Mouse (Mus musculus): ENCODE measurements around the gene Olfr975. TPM values are rescaled to one million over a fixed set of nuclear protein-coding genes. Genes with fewer than 3 reads are reported as not detected.
"Not testable (repeated sequence)": the region's sequence is repeated elsewhere in the genome, so short reads cannot be mapped to it uniquely, and the experiment has no call there.

Olfr975 gene
- not detected in 2 replicates for polyA plus RNA-seq (2015; fragmentation: Nextera tagmentation; extraction: Ambion mirVana)

DNA sequence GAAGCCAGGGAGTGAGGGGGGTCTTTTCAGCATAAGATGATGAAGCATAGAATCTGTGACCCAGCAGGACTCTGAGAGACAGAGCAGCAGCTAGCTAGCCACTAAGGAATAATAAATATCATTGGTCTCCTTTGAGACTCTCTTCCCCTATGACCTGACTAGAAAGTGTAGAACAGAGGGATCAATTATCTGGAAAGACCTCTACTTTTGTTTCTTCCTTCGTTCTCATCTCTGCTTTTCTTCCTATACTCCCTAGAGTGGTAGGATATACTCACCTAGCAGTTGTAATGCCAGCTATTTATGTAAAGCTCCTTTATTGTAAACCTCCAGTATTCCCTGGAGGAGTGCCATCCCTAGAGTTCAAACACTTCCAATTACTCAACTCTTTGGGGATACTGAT, at the start of gene Olfr975:
Gene Olfr975 (minus strand): TSS at position 101 of the 400 bp plus-strand sequence.
- no peak within 1 kb of the TSS for H3K27ac ChIP-seq
- no peaks in the 10 kb centered on the region for H3K36me3 ChIP-seq
- WGBS = 66% methylated on average over 1 of the region's 1 CpGs
- no peak within 1 kb of the TSS for H3K9ac ChIP-seq
- H3K9me3 ChIP-seq (replicated peaks) = no peaks in the 10 kb centered on the region
- no peak within 1 kb of the TSS for H3K4me2 ChIP-seq
- no peak for ATAC-seq (replicated peaks; ENCODE audit: insufficient number of reproducible peaks, insufficient read depth, low FRiP score, low read depth)
- no peak within 1 kb of the TSS for H3K4me3 ChIP-seq
- H3K27me3 ChIP-seq = no peaks in the 10 kb centered on the region
- H3K4me1 ChIP-seq (replicated peaks) = no peaks in the 10 kb centered on the region

DNA sequence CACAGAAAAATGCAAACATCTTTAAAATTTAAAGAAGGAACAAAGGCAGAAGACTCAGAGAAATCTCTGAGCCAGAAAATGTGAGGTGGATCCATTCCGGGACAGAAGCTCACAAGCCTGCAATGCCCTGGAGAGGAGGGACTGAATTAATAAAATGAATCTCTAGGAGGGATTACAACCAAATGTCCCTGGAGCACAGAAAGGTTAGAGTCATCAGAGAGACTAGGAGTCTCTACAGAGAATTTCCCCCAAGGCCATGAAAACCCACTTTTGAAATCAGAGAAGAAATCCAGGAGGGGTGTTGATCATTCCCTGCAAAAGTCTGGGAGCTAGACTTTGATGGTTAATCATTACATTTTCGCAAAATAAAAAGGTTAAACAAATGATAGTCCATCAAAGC, 40.0 kb upstream of the Olfr975 start, which contains the start of gene Olfr978:
Gene Olfr978 (plus strand): TSS at position 301 of the 400 bp plus-strand sequence.
- no peaks in the 10 kb centered on the region for H3K4me1 ChIP-seq (replicated peaks)
- no peak within 1 kb of the TSS for H3K27ac ChIP-seq
- WGBS = 79% methylated on average over 2 of the region's 2 CpGs
- no peak within 1 kb of the TSS for H3K9ac ChIP-seq
- H3K4me2 ChIP-seq = no peak within 1 kb of the TSS
- H3K9me3 ChIP-seq (replicated peaks) = no peaks in the 10 kb centered on the region
- no peaks in the 10 kb centered on the region for H3K27me3 ChIP-seq
- H3K36me3 ChIP-seq = no peaks in the 10 kb centered on the region
- no peak within 1 kb of the TSS for H3K4me3 ChIP-seq
- ATAC-seq (replicated peaks; ENCODE audit: insufficient number of reproducible peaks, insufficient read depth, low FRiP score, low read depth) = no peak

- 82% methylated on average over 1 of the region's 1 CpGs for WGBS
- H3K9me3 ChIP-seq (replicated peaks); ATAC-seq (replicated peaks; ENCODE audit: insufficient number of reproducible peaks, insufficient read depth, low FRiP score, low read depth); H3K4me1 ChIP-seq (replicated peaks); H3K36me3 ChIP-seq; H3K27me3 ChIP-seq; H3K4me2 ChIP-seq; H3K27ac ChIP-seq; H3K9ac ChIP-seq; H3K4me3 ChIP-seq: not testable (repeated sequence)
Measured at GRCm38 (mm10) chr9:39976581-39977145, 24.8 kb upstream of the Olfr975 start.

DNA sequence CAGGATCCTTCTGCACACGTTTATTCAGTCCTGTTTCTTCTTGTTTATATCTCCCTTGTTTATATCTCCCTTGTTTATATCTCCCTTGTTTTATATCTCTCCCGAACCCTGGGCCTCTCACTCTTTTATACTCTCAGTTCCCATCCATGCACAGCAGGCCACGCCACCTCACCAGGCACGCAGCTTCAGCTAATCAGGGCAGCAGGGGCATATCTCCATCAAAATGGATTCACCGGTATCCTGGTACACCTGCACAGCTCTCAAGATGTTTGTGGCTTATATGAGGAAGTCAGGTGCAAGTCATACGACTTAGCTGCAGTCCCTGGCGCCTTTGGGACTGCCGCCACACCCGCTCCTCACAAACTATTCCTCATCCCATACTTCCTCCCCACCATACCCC, 9.2 kb upstream of the Olfr975 start, which contains the start of gene Olfr976:
Gene Olfr976 (minus strand): TSS at position 101 of the 400 bp plus-strand sequence.
- not testable (repeated sequence) for H3K27me3 ChIP-seq; H3K4me3 ChIP-seq; ATAC-seq (replicated peaks; ENCODE audit: insufficient number of reproducible peaks, insufficient read depth, low FRiP score, low read depth); H3K9ac ChIP-seq; H3K36me3 ChIP-seq; H3K9me3 ChIP-seq (replicated peaks); H3K4me2 ChIP-seq; H3K27ac ChIP-seq; H3K4me1 ChIP-seq (replicated peaks)
- 75% methylated on average over 8 of the region's 9 CpGs for WGBS

GRCm38 (mm10) chr9:39937201-39937600, 14.6 kb downstream of the Olfr975 start, which contains the start of gene Olfr974:
Gene Olfr974, plus strand, starts transcription at chr9:39937501.
- no peaks in the 10 kb centered on the region for H3K9me3 ChIP-seq (replicated peaks)
- 73% methylated on average over 1 of the region's 1 CpGs for WGBS
- no peak within 1 kb of the TSS for H3K4me2 ChIP-seq
- H3K4me3 ChIP-seq = no peak within 1 kb of the TSS
- H3K9ac ChIP-seq = no peak within 1 kb of the TSS
- H3K27me3 ChIP-seq = no peaks in the 10 kb centered on the region
- no peaks in the 10 kb centered on the region for H3K36me3 ChIP-seq
- no peak within 1 kb of the TSS for H3K27ac ChIP-seq
- no peak for ATAC-seq (replicated peaks; ENCODE audit: insufficient number of reproducible peaks, insufficient read depth, low FRiP score, low read depth)
- no peaks in the 10 kb centered on the region for H3K4me1 ChIP-seq (replicated peaks)

DNA sequence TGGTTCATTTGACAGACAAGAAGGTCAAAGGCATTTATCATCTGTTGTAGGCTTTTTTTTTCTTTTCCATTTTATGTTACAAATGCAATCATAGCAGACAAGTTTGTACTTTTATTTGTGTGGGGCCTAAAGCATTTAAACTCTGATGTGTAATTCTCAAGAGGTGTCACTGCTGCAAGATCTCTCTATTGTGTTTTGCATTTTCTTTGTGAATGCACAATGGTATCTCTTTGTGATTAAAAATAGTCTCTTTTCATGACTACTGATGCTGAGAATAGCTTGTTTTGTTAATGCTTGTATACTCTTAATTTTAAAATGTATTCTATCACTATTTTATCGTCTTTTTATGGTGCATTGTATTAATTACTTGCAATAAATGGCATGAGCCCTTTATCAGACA, 23.0 kb downstream of the Olfr975 start:
- not testable (repeated sequence) for H3K36me3 ChIP-seq; H3K9ac ChIP-seq; H3K27me3 ChIP-seq; H3K4me2 ChIP-seq; ATAC-seq (replicated peaks; ENCODE audit: insufficient number of reproducible peaks, insufficient read depth, low FRiP score, low read depth); H3K27ac ChIP-seq; H3K4me3 ChIP-seq; H3K9me3 ChIP-seq (replicated peaks); H3K4me1 ChIP-seq (replicated peaks)
- WGBS = 59% methylated on average over 1 of the region's 1 CpGs

DNA sequence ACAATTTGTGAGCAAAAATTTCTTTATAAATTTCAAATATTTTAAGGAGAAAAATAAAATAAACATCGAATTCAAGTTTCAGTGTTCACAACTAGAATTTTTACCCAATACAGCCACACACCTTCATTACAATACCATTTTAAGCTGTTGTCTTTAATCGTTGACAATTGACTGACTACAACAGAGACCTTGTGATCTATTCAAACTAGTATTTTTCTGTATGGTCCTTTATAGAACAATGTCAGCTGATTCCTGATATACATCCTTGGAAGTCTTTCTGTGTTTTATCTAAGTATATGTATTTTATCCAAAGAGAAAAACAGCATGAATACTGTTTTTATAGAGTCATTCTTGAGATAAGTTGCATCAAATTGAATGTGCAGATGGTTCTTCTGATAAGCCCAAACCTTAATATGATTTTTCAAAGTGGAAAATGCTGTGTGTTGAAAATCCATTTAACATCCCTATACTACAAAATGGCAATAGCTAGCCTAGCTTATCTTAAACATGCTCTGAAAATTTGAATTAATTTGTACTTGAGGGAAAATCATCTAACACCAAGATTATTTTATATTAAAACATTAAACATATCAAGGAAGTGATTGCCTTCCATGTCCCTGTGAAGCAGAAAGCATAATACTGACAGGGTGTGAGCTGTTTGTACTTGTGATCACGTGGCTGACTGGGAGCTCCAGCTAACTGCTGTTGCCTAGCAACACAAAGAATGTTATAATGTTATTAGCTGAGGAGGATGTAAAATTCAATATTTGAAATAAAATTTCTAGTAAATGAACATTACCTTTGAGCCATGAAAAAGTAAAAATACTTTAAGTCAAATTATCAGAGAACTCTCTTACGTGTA, 23.6 kb downstream of the Olfr975 start:
- WGBS = no CpG with 5 or more reads among the region's 4 CpGs

GRCm38 (mm10) chr9:39909939-39910338, 41.9 kb downstream of the Olfr975 start:
- WGBS = 65% methylated on average over 3 of the region's 3 CpGs
- Histone ChIP-seq H3K4me3 (no peak overlapping the region), H3K4me2 (no peak overlapping the region), H3K27ac (no peak overlapping the region), H3K36me3 (no peaks in the 10 kb centered on the region), H3K4me1 (replicated peaks) (no peaks in the 10 kb centered on the region), H3K27me3 (no peaks in the 10 kb centered on the region), H3K9ac (no peak overlapping the region), H3K9me3 (replicated peaks) (no peaks in the 10 kb centered on the region)
- ATAC-seq (replicated peaks; ENCODE audit: insufficient number of reproducible peaks, insufficient read depth, low FRiP score, low read depth) = no peak

More for the DNA sequence above, 23.6 kb downstream of the Olfr975 start:
- not testable (repeated sequence) for H3K36me3 ChIP-seq; H3K4me2 ChIP-seq; H3K9ac ChIP-seq; ATAC-seq (replicated peaks; ENCODE audit: insufficient number of reproducible peaks, insufficient read depth, low FRiP score, low read depth); H3K27me3 ChIP-seq; H3K27ac ChIP-seq; H3K4me3 ChIP-seq; H3K9me3 ChIP-seq (replicated peaks); H3K4me1 ChIP-seq (replicated peaks)

DNA sequence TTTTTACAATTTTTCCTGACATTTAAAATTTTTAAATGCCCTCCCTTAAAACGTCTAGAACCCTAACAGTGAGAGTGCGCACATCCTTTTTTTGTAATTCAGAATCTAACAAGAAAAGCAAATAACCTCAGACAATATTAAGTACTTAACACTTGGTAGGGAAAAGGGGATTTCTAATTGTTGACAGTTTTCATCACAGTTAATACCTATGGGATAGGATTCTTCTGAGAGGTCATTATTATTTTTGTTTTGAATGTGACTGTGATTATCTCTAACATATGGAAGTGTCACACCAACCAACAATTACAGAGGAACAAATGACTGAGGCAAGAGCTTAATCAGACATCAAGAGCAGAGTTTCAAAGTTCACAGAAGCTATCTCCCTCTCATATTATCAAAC, 44.8 kb downstream of the Olfr975 start, which contains the start of gene Olfr229:
Gene Olfr229 (plus strand): TSS at position 301 of the 400 bp plus-strand sequence.
- WGBS = 60% methylated on average over 2 of the region's 2 CpGs
- no peak within 1 kb of the TSS for H3K9ac ChIP-seq
- H3K4me1 ChIP-seq (replicated peaks) = no peaks in the 10 kb centered on the region
- H3K9me3 ChIP-seq (replicated peaks) = no peaks in the 10 kb centered on the region
- H3K27me3 ChIP-seq = no peaks in the 10 kb centered on the region
- H3K36me3 ChIP-seq = no peaks in the 10 kb centered on the region
- no peak for ATAC-seq (replicated peaks; ENCODE audit: insufficient number of reproducible peaks, insufficient read depth, low FRiP score, low read depth)
- no peak within 1 kb of the TSS for H3K4me2 ChIP-seq
- H3K4me3 ChIP-seq = no peak within 1 kb of the TSS
- H3K27ac ChIP-seq = no peak within 1 kb of the TSS

- Histone ChIP-seq H3K27ac (no peak overlapping the region), H3K36me3 (no peaks in the 10 kb centered on the region), H3K4me3 (no peak overlapping the region), H3K9me3 (replicated peaks) (no peaks in the 10 kb centered on the region), H3K4me1 (replicated peaks) (no peaks in the 10 kb centered on the region), H3K4me2 (no peak overlapping the region), H3K27me3 (no peaks in the 10 kb centered on the region), H3K9ac (no peak overlapping the region)
- no peak for ATAC-seq (replicated peaks; ENCODE audit: insufficient number of reproducible peaks, insufficient read depth, low FRiP score, low read depth)
- WGBS = 69% methylated on average over 6 of the region's 6 CpGs
Measured at GRCm38 (mm10) chr9:39905106-39905505, 46.7 kb downstream of the Olfr975 start.

Measured in heart, embryonic 15.5 days (tissue).